Mouse (Mus musculus): ENCODE measurements around the gene Zp1.

DNA sequence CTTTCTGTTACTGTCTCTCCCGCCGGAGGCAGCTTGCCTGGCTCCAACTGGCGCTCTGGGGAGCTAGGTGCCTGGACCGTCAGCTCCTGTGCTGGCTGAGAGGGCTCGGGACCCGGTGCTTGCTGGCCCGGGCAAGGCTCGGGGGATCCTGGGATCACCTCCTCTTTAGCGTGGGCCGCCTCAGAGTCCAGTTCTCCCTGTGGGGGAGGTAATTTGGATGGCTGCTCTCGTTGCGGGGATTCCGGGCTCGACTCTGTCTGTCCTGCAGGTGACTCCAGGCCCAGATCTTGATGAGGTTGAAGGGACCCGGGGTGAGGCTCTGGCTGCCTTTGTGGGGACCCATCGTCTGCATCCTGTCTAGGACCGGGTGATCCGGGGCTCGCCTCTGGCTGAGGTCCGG is 28.0 kb upstream of the Zp1 start:
- TF ChIP-seq GATA1 (IDR thresholded peaks at IDR 0.05; ENCODE audit: borderline replicate concordance, low read length) (no peak), FLI1 (IDR thresholded peaks at IDR 0.05; ENCODE audit: low read length) (no peak)

Measured in megakaryocyte, embryonic 14.5 days (primary cell).